Mouse (Mus musculus): ENCODE measurements at regions not wholly inside any gene's neighbourhood (a gene's known extent, or its start where the extent isn't known, plus 50 kb on each side); places are given as distances from the start of the nearest gene placed in this dataset.

DNA sequence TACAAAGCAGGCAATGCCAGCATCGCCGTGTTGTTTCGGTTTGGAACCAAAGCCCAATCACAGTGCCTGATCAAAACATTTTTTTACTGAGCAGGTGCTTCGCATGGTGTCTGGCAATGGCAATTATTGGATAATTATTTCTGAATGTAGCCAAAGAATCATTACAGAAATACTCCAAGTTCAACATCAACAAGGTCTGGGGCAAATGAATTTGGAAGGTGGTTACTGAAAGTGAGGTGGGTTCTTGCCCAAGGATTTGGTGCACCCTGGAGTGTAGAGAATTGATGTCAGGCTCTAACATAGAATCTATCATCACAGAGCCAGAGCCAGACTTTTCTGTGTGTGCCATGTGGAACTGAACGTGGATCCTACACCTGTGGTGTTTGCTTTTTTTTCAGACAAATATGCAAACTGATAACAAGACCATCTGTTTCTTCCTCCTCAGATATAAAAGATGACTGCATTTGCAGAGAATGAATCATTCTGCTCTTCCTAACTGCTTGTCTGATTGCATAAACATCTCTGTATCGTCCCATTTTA, 2240.9 kb upstream of the Gm7489 start:
- DNase-seq (ENCODE audit: low spot score in 2 of 2), result no peak

DNA sequence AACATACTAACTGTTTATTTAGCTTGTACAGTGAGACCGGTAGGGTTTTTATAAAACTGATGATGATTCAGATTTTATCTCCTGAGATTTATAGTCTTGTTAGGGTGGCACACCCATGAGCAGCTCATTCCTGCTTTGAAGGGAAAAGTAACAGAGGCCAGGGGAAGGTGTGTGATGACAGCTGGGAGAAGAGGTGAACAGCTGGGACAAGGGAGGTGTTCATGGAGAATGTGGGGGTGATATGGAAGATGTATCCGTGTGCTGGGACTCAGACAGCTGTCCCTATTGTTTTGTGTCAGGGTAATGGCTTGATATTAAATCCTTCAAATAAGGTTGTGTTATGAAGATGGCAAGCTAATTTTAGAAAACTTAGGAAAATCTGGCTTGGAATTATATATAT, 2238.4 kb upstream of the Gm7489 start:
- no peak for DNase-seq (ENCODE audit: low spot score in 2 of 2)

DNA sequence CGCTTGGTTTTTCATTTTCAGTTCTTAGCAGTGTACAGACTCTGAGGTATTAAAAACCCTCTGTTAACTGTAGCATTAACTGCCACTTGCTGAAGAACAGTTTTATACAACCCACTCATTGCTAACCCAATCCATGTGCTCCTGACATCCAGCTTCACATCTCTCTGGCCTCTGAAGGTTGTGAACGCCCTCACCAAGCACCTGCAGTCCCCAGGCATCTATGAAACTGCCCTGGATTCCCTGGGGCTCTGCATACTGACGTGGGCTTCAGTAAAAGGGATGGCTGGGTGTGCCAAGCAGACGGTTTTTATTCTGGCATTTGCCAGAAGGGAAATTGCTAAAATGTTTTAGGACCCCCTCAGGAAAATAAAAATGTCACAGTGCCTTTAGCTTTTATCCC, 2232.2 kb upstream of the Gm7489 start:
- no peak for DNase-seq (ENCODE audit: low spot score in 2 of 2)

DNA sequence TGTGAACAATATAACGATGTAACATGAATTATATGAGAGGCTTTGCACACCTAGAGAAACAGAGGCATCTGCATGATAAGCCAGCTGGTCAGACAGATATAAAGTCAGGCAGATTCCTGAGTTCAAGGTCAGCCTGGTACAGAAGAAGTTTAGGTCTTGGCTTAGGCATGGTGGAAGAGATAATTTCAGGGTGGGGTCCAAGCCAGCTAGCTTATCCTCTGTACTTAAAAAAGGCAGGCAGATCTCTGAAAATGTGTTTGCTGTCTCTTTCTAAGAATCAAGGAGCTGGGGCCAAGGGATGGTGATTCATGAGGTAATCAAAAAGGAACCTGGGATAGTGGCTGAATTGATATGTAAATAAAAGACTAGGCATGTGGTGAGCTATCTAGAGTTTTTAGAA, 2227.1 kb upstream of the Gm7489 start:
- DNase-seq (ENCODE audit: low spot score in 2 of 2), result no peak

DNA sequence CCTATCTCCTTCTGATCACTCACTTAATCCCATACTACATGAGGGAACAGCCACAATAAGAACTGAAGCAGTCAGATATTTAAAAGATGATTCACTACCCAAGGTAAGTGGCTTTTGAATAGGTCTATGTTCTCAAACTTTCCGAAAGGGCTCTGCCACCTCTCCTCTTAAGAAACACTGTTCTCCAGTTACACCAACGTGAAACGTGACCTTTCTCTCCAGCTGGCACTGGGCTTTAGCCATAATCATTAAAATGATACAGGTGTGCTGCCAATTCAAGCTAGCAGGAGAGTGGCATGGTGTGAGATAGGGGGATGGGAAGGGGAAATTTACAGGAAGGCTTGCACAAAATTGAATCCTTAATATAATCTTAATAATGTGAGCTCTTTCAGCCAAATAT, 2216.4 kb upstream of the Gm7489 start:
- no peak for DNase-seq (ENCODE audit: low spot score in 2 of 2)

DNA sequence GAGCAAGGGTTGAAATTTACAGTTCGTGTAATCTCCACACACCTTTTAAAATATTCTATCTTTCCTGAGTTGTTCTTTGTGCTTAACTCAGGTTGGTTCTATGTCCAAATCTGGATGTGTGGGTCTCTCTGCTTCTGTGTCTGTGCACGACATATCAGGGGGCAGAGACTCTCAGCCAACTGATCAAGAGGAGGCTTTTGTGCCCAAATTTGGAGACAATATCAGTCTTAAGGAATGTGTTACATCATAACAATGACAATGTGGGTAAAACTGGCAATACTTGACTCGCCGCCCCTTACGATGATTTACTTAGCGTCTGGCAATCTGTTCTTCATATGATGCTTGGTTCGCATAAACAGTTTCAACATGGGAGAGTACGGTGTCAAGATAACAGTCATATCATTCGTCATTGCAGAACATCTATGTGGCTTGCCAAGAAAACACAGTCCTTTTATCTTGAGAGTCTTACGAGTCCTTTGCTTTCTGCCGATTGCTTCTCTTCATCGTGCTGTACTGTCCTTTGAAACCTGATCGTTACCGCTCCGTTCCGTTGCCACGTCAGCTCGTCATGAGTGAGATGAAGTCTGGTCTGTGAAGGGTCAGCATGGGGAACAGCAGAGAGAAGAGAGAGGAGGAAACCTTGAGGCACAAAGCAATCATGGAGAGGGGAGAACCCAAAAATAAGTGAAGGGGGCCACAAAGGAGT, 2212.9 kb upstream of the Gm7489 start:
- DNase-seq (ENCODE audit: low spot score in 2 of 2), result no peak

DNA sequence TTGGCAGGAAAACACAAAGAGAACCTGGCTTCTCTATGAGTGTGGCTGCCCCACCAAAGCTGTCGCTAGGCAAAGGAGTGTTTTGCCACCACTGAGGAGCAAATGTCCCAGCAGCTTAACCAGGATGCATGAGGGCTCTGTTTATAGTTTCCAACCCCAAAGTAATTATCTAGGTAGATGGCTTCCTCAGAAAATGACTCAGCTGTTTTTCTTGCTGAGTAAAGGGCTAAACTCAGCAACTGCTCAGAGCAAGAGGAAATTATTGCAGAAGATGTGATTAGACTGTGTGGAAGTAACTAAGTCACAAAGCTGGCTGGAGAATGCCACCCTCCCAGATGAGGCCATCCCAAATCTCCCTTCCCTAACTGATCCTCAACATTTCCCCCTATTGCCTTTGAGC, 2211.2 kb upstream of the Gm7489 start:
- no peak for DNase-seq (ENCODE audit: low spot score in 2 of 2)

DNA sequence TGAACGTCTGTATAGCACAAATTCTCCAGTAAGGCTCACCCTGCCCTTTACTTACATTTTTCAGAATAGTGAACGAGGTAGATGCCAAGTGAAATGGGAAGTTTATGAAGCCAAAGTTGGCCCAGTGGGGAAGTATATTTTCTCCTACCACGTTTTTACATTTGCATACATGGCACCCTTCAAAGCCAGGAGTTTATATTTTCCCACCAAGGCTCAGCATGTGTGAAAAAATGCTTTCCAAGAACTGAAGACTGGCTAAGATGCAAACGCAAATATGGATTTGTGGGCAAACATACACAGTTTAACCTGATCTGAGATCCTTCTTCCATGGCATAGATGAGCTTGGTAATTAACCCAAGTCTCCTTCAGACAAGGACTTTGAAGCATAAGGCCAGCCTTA, 2209.4 kb upstream of the Gm7489 start:
- DNase-seq (ENCODE audit: low spot score in 2 of 2), result no peak

DNA sequence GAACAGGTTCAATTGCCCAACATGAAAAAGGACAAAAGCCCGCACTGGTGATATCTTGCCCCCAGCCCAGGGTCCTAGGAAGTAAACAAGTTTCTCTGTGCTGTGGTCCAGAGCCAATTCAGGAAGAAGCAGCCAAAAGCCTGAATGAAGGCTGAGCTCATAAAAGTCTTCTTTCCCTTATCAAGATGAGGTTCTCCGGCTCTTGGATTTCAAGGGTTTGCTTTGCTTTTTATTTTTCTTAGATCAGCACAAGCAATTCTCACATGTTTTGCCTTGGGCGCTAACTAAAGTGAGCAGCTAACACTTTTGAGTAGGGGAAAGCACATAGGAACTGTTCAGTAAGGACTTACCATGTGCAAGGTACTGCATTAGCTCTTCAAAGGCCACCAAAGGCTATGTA, 2208.0 kb upstream of the Gm7489 start:
- no peak for DNase-seq (ENCODE audit: low spot score in 2 of 2)

DNA sequence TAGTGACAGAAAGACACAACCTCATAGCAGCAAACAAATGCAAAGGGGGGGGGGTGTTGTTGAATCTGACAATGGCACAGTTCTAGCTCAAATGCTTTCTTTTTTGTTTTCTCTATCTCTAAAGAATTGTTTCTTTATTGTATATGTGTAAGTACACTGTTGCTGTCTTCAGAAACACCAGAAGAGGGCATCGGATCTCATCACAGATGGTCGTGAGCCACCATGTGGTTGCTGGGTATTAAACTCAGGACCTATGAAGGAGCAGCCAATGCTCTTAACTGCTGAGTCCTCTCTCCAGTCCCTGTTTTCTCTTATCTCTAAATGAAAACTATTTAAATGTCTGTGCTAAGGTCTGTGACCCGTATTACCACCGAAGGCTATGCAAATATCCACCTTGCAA, 2207.4 kb upstream of the Gm7489 start:
- no peak for DNase-seq (ENCODE audit: low spot score in 2 of 2)

DNA sequence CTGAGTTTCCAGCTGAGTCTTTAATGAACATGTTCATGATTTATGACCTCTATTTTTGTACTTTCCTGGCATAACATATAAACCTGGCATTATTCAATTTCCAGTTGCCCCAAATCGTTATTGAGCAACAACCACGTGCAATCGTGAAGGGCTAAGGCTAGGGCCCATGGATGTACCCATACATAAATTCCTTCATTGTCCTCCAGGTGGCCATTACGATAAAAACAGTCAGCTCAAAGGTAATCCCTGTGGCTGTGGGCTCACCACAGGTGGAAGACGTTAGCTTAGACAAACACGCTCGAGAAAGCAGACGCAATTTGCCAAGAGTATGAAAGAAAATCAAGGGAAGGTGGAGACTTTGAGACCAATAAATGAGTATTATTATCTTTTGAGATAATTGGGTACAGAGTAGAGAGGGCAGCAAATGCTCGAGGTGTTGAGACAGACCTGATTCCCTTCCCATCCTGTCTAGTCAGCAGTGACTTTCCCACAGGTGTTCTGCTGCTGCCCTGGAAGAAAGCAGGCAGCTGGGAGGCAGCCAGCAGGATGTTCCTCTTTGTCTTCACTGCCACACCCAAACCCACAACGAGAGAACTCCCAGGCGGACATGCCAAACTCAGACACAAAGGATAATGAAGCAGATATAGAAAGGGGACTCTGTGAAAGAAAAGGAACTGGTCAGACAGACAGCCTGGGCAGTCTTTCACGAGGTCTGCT, 2205.4 kb upstream of the Gm7489 start:
- no peak for DNase-seq (ENCODE audit: low spot score in 2 of 2)

DNA sequence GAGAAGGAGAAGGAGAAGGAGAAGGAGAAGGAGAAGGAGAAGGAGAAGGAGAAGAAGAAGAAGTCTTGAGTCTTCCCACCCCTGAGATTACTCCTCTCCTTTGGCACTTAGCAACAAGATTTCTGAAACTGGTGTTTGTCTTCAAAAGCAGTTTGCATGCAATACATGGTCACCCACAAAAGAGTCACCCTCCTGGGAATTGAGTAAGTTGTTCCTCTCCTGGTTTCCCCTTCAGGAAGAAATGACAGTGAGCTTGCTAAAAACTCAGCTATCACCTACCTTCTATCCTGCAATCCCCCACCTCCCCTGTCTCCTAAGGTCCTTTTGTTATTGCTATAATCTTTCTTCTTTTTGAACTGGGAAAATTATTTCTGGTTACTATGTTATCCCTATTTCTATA, 2204.2 kb upstream of the Gm7489 start:
- DNase-seq (ENCODE audit: low spot score in 2 of 2), result no peak

DNA sequence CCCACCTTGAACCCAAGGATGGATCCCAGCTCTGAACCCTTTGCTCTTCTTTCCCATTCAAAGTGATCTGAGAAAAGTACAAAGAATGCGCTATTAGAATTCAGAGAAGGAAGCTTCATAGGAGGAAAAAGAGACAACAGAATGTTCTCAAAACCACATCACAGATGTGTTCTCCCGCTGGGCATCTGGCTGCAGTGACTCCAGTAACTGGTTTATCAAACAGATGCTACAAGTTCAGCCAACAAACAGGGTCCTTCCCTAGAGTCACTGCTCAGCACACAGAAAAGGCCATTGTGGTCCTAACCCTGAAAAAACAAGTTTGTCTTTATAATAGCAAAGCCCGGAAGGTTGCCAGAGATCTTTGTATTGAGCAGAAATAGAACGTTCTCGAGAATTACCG, 2203.5 kb upstream of the Gm7489 start:
- DNase-seq (ENCODE audit: low spot score in 2 of 2), result no peak

DNA sequence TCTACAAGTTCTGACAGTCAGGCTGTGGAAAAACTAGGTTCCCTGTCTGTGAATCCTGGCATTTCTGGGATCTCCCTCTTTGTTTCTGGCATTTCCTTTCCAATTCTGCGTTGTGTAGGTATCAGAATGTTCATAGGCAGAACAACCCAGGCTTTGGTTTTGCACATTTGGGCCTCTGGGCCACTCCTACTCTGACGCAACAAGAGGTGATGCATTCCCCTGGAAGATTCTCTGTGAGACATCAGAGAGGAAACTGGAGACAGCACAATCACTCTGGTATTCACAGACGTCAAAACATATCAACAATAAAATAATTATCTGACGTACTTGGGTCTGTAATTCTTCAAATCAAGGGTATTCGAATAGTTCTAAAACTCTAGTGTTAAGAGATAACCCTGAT, 2202.4 kb upstream of the Gm7489 start:
- no peak for DNase-seq (ENCODE audit: low spot score in 2 of 2)

DNA sequence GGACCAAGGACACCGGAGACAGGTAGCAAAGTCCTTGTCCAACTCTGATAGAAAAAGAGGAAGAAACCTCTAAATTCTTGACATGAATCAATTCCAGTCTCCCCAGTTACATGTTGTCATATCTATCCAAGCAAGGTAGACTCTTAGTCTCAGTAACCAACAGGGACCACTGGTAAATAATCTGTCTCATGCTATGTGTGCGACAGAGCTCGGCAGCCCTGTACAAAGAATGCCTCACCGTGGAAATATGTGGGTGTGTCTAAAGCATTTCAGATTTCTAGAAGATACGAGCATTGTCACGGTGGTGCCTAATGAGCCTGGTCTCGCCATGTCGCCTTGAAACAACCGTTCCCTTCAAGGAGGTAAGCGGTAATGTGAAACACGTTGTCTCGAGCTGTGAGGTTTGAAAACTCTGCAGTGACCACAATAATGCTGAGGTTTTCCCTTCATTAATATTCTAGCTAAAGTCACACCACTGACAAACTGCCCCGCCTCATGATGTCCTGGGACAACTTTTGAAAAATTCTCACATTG, 2197.6 kb upstream of the Gm7489 start:
- DNase-seq (ENCODE audit: low spot score in 2 of 2), result no peak

DNA sequence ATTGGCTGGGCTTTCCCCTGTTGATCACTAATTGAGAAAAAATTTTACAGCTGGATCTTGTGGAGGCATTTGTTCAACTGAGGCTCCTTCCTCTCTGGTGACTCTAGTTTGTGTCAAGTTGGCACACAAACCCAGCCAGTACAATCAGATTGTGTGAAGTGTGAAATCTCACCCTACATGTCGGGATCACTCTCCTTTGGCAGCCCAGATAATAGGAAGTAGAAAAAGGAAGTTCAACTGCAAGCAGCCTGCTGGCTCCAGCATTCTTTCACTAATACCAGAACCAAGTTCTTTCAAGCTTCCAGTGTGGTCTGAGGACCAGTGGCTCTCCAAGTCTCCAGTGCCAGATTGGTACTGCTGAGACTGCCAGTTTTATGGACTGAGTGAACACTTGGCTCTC, 2195.2 kb upstream of the Gm7489 start:
- no peak for DNase-seq (ENCODE audit: low spot score in 2 of 2)

DNA sequence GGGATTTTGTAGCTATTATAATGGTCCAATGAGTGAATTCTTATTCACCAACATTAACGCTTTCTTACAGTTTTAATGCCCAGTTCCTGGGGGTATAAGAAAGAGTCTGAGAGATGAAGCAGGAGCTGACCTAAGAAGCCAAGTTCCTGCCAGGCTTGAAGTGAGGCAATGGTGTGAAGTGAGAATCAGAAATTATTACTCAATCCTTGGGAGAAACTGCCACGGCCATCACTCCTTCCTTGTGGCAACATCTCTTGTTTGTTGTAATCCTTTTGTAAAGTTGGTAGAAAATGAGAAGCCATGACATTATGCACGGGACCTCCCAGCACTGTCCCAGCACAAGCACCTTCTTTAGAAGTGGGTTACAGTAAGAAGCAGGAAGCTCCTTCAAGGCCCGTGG, 2192.0 kb upstream of the Gm7489 start:
- DNase-seq (ENCODE audit: low spot score in 2 of 2), result no peak

DNA sequence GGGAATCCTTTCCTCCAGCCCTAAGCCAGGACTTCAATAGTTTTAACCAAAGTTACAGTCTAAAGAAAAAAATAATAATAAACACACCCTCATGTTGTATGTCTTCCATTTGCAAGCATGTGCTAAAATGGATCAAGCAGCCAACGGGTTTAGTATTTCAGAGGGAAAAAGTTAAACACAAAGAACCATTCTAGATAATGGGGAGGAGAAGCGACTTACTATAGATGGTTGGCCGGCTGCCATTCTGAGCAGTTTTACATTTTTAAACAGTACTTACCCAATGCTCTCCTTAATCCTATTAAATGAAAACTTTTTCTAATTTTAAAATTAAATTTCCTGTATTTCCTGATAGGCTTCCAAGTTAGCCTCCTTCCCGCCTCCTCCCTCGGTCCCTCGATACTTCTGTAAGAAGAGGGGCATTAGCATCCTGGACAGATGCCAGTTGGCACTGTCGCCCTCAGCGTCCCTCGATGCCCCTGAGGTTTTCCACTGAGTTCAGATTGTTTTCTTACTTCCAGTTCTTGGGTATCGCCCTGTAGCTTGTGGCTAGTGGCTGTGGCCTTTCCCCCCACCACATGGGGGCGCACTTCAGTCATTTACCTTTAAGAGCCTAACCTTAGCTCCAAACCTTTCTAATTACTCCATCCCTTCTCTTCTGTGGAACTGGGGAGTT, 2188.2 kb upstream of the Gm7489 start:
- peak in 1 of 2 experiments; percentile 7 for DNase-seq (ENCODE audit: low spot score in 2 of 2)

DNA sequence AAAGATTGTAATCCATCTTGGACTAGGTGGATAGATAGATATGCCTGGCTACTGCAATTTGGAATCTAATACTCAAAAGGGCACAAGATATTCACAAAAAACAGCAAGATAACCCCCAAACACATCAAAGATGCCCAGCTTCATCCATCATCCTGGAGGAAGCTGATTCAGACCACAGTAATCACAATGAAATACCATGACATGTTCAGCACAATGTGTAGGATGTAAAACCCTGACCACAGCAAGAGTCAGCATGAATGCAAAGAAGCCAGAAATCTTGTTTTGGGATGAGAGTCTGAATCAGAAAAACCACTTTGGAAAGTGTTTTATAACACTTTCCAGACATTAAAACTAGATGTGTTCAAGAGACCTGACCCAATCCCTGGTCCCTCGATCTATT, 2180.5 kb upstream of the Gm7489 start:
- DNase-seq (ENCODE audit: low spot score in 2 of 2), result no peak

DNA sequence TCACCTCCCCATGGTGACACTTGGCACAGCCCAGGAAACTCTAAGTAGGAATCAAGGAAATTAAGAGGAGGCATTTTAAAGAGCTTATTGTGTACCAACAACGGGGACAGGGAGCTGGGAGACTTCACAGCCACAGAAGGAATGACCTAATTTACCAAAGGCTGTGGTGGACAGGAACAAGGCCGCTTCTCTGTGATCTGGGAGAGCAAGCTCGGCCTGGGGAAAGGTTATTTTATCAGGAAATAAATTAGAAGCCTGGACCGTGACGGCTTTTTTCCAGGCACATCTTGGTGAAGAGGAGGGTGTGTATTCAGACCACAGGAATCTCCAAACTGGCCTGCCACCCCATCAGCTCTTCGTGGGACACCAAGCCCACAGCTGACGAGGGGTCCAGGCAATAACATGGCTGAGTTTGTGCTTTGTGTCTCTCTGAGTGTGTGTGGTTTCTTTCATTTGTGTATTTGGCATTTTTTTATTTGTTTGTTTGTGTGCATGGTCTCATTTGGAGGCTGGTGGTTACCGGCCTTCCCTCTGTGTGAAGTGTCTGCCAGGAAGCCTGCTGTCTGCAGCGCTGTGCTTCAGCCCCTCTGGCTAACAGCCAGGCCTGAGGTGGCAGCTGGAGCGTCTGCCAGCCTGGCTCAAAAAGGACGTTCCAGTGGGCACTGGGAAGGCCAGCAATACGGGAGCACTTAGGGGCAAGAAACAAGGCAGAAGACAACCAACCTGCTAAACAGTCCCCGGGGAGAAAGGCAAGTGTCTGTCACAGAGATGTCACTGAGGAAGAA, 2174.6 kb upstream of the Gm7489 start:
- no peak for DNase-seq (ENCODE audit: low spot score in 2 of 2)

DNA sequence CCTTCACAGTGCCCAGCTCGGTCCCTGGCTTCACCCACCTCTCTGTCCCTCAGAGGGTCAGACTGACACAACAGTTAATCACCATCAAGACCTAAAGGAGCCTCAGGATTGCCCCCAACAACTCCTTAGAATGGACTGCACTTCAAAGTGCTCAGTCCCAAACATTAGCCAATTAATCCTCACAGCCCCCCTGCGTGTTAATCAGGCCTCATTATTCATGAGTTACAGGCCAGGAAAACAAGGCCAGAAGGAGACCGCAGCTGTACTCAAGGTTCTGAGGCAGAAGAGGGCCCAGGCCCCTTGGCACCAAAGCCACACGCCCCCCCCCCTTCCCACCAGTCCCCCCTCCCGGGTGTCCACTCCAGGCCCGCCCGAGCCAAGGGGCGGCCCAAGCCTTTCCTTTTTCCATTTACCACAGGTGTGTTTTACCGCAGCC, 2163.8 kb upstream of the Gm7489 start:
- DNase-seq (ENCODE audit: low spot score in 2 of 2), result no peak

DNA sequence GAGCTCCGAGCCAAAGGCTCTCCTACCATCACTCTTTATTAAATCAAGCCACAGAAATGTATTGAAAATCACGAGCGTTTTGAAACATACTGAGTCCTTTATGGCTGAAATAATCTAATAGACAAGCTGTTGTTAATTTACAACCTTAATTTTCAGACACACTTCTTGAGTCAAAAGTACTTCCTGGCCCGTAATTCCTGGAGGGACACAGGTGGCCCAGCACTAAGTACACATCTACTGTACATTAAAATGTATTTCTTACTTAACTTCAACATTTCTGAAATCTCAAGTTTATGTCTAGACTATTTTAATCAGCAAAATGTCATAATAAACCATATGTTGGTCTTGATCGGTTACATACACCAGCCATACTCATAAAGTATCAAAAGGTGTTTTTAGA, 2163.3 kb upstream of the Gm7489 start:
- no peak for DNase-seq (ENCODE audit: low spot score in 2 of 2)
